Mouse (Mus musculus): ENCODE data around the gene Olfr10. TPM values are rescaled to one million over a fixed set of nuclear protein-coding genes. Genes with fewer than 3 reads are reported as not detected.

Gene Olfr10
- polyA plus RNA-seq, 1 experiment from 2014 or later: not detected

GRCm38 (mm10) chr11:49334888-49335287 lies 30.3 kb downstream of the Olfr10 start, which contains the start of gene Olfr1390:
Gene Olfr1390 (plus strand): TSS chr11:49335188.
- no peak within 1 kb of the TSS for H3K4me2 ChIP-seq (replicated peaks; ENCODE audit: low read depth)
- H3K27ac ChIP-seq (replicated peaks): no peak within 1 kb of the TSS
- ATAC-seq (ENCODE audit: low FRiP score, low TSS enrichment) (no peak), DNase-seq (ENCODE audit: low spot score) (no peak)
- TF ChIP-seq CTCF (IDR thresholded peaks at IDR 0.05; ENCODE audit: low read depth) (no peak), EP300 (optimal IDR thresholded peaks at IDR 0.05) (no peak)
- no peaks in the 10 kb centered on the region for H3K9me3 ChIP-seq (ENCODE audit: control insufficient read depth, low read length)
- H3K36me3 ChIP-seq (ENCODE audit: control insufficient read depth, insufficient read depth, low read length): no peaks in the 10 kb centered on the region
- WGBS: 74% methylated on average over 1 of the region's 1 CpGs
- no peaks in the 10 kb centered on the region for H3K27me3 ChIP-seq (ENCODE audit: control insufficient read depth, insufficient read depth, low read length)
- no peak within 1 kb of the TSS for H3K9ac ChIP-seq (ENCODE audit: low read length)
- H3K4me3 ChIP-seq (ENCODE audit: low read depth, low read length): no peak within 1 kb of the TSS
- no peaks in the 10 kb centered on the region for H3K4me1 ChIP-seq (replicated peaks; ENCODE audit: control insufficient read depth, insufficient read depth)

DNA sequence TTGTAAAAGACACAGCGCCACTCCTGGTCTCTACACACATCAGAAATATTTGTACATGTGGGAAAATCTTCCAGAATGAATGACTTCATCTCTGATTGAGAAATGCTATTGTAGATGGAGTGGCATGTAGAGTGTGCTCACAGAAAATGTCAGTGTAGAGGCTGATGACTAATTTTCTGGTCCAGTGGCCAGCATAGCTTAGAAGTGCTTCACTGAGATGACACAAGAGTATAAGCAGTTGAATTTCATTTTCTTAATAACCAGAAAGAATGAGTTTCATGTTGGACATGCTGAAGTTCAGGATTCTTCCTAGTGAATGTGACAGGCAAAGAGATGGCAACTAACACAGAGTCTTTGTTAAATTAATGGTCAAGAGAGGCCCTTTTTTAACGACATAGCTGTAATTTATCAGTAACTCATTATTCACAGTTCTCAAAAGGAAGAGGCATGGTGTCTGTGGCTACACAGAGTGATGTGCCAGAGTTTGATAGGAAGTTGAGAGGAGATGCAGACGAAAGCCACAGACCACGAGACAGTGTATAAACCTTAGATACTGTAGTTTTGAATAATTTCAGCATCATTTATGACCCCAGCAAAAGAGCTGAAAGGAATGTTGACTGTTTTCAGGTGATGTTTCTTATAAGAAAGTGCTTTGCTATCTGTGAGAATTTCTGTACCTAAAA lies 32.8 kb downstream of the Olfr10 start:
- H3K4me3 ChIP-seq (ENCODE audit: low read depth, low read length): no peak overlapping the region
- 59% methylated on average over 4 of the region's 4 CpGs for WGBS
- no peak overlapping the region for H3K9ac ChIP-seq (ENCODE audit: low read length)
- H3K27ac ChIP-seq (replicated peaks): no peak overlapping the region
- H3K9me3 ChIP-seq (ENCODE audit: control insufficient read depth, low read length): no peaks in the 10 kb centered on the region
- ATAC-seq (ENCODE audit: low FRiP score, low TSS enrichment) (no peak), DNase-seq (ENCODE audit: low spot score) (no peak)
- H3K4me1 ChIP-seq (replicated peaks; ENCODE audit: control insufficient read depth, insufficient read depth): no peaks in the 10 kb centered on the region
- no peaks in the 10 kb centered on the region for H3K36me3 ChIP-seq (ENCODE audit: control insufficient read depth, insufficient read depth, low read length)
- H3K4me2 ChIP-seq (replicated peaks; ENCODE audit: low read depth): no peak overlapping the region
- H3K27me3 ChIP-seq (ENCODE audit: control insufficient read depth, insufficient read depth, low read length): no peaks in the 10 kb centered on the region
- no peak for TF ChIP-seq EP300 (optimal IDR thresholded peaks at IDR 0.05)
- no peak for TF ChIP-seq CTCF (IDR thresholded peaks at IDR 0.05; ENCODE audit: low read depth)

Other genes with a start within 250 kb of the Olfr10 start
- gene Tgtp2, start 240.5 kb upstream of the Olfr10 start, polyA plus RNA-seq (2015; fragmentation: Nextera tagmentation; extraction: Ambion mirVana): 0.69 and 1.2 TPM in 2 replicates
- gene Ifi47, start 228.2 kb upstream of the Olfr10 start, polyA plus RNA-seq (2015; fragmentation: Nextera tagmentation; extraction: Ambion mirVana): 10.1 and 12.7 TPM in 2 replicates
- 0.11 TPM in 1 of 2 replicates, not detected in the other for gene Olfr1396, start 189.9 kb upstream of the Olfr10 start, polyA plus RNA-seq (2015; fragmentation: Nextera tagmentation; extraction: Ambion mirVana)
- not detected in 2 replicates for gene Olfr1395, start 162.5 kb upstream of the Olfr10 start, polyA plus RNA-seq (2015; fragmentation: Nextera tagmentation; extraction: Ambion mirVana)
- not detected in 2 replicates for gene Olfr1394, start 150.4 kb upstream of the Olfr10 start, polyA plus RNA-seq (2015; fragmentation: Nextera tagmentation; extraction: Ambion mirVana)
- 0.31 and 0.44 TPM in 2 replicates for gene Btnl9, start 117.6 kb upstream of the Olfr10 start, polyA plus RNA-seq (2015; fragmentation: Nextera tagmentation; extraction: Ambion mirVana)
- gene Zfp62, start 101.4 kb upstream of the Olfr10 start, polyA plus RNA-seq (2015; fragmentation: Nextera tagmentation; extraction: Ambion mirVana): 9.9 and 10.0 TPM in 2 replicates
- gene Mgat1, start 60.5 kb upstream of the Olfr10 start, polyA plus RNA-seq (2015; fragmentation: Nextera tagmentation; extraction: Ambion mirVana): 42.7 and 43.4 TPM in 2 replicates
- gene Olfr1393, start 26.4 kb upstream of the Olfr10 start, polyA plus RNA-seq (2015; fragmentation: Nextera tagmentation; extraction: Ambion mirVana): not detected in 2 replicates
- 0.10 TPM in 1 of 2 replicates, not detected in the other for gene Olfr1392, start 19.5 kb upstream of the Olfr10 start, polyA plus RNA-seq (2015; fragmentation: Nextera tagmentation; extraction: Ambion mirVana)
- not detected in 2 replicates for gene Olfr1391, start 18.0 kb downstream of the Olfr10 start, polyA plus RNA-seq (2015; fragmentation: Nextera tagmentation; extraction: Ambion mirVana)
- not detected in 2 replicates for gene Olfr1390, start 30.4 kb downstream of the Olfr10 start, polyA plus RNA-seq (2015; fragmentation: Nextera tagmentation; extraction: Ambion mirVana)
- not detected in 2 replicates for gene Olfr1389, start 118.3 kb downstream of the Olfr10 start, polyA plus RNA-seq (2015; fragmentation: Nextera tagmentation; extraction: Ambion mirVana)
- gene Olfr1388, start 131.9 kb downstream of the Olfr10 start, polyA plus RNA-seq (2015; fragmentation: Nextera tagmentation; extraction: Ambion mirVana): 0.08 TPM in 1 of 2 replicates, not detected in the other
- 0.07 TPM in 1 of 2 replicates, not detected in the other for gene Olfr1387, start 150.6 kb downstream of the Olfr10 start, polyA plus RNA-seq (2015; fragmentation: Nextera tagmentation; extraction: Ambion mirVana)
- gene Olfr1386, start 160.3 kb downstream of the Olfr10 start, polyA plus RNA-seq (2015; fragmentation: Nextera tagmentation; extraction: Ambion mirVana): not detected in 2 replicates
- gene Olfr1385, start 184.3 kb downstream of the Olfr10 start, polyA plus RNA-seq (2015; fragmentation: Nextera tagmentation; extraction: Ambion mirVana): not detected in 2 replicates
- 0.06 TPM in 1 of 2 replicates, not detected in the other for gene Olfr1384, start 202.0 kb downstream of the Olfr10 start, polyA plus RNA-seq (2015; fragmentation: Nextera tagmentation; extraction: Ambion mirVana)
- gene Olfr1383, start 214.9 kb downstream of the Olfr10 start, polyA plus RNA-seq (2015; fragmentation: Nextera tagmentation; extraction: Ambion mirVana): 0.02 TPM in 1 of 2 replicates, not detected in the other
- not detected in 2 replicates for gene Olfr1382, start 223.5 kb downstream of the Olfr10 start, polyA plus RNA-seq (2015; fragmentation: Nextera tagmentation; extraction: Ambion mirVana)
- gene Olfr1381, start 238.7 kb downstream of the Olfr10 start, polyA plus RNA-seq (2015; fragmentation: Nextera tagmentation; extraction: Ambion mirVana): not detected in 2 replicates

Measured in stomach, postnatal 0 days (tissue).